Mouse (Mus musculus): ENCODE results near the gene Fmr1nb. TPM values are rescaled to one million over a fixed set of nuclear protein-coding genes. Genes with fewer than 3 reads are reported as not detected.
"Not testable (repeated sequence)": the region's sequence is repeated elsewhere in the genome, so short reads cannot be mapped to it uniquely, and the experiment has no call there.

Gene Fmr1nb
- 1 to 10 TPM in 1 of 2 experiments, under 1 TPM in 1; 0.84 to 1.0 TPM for total RNA-seq (2021)
- long read RNA-seq, experiment 1, partial matches to known transcripts, result 0 of 1 reads
- long read RNA-seq, experiment 1, other reads (novel, unspliced or antisense), result 0 of 1 reads
- long read RNA-seq, experiment 2, result 0 reads

DNA sequence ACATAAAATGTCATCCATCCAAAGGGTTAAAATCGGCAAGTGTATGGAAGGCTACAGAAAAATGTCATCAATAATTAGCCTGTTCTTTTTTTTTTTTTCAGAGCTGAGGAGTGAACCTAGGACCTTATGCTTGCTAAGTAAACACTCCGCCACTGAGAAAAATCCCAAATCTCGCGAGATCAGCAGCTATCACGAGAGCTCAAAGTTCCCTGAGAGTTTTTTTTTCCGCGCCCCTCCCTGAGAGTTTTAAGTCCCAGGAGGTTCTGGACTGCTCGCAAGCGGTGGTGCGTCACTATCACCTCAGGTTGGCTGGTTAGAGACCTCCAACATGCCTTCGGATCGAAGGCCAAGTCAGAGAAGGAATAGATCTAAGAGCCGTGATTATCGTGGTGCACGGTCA, at the start of gene Fmr1nb:
Gene Fmr1nb (plus strand): TSS at position 234 of the 400 bp plus-strand sequence.
- intact Hi-C loops (cut with DNase I), result no loop called here
- no peak for DNase-seq

DNA sequence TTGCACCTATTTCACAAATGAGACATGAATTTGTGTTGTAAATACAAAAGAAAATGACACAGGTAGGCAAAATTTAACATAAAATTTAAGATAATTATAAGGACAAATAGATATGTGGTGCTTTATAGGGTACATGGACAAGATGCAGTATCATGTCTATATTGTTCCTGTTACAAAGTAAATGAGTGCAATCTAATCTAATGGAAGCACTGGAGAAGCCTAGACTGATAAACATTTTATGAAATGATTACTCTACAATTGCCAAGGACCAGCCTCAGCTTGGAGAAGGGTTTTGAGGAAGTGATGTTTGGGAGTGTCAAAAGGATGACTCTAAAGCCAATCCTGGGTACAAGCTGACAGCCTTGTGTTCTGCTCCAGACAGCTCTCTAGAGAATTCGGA, 24.7 kb upstream of the Fmr1nb start:
- no peak for DNase-seq
- intact Hi-C loops (cut with DNase I), result no loop called here

DNA sequence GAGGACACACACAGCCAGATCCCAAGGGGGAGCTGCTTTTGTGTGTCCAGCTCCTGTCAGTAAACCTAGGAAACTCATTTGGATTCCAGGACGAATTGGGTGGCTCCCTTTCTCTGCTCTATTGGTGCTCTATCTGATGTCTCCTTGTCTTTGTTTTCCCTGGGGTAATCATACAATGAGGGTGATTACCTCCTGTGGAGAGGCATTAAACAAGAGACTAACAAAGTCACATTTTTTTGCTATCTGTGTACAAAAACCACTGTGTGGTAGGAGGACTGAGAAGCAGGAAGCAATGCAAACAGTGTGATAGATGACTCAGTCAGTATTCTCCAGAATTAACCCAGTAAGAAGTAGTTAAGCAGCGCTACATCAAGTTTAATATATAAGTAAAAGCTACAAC, 21.6 kb upstream of the Fmr1nb start:
- DNase-seq, result no peak
- intact Hi-C loops (cut with DNase I), result no loop called here

DNA sequence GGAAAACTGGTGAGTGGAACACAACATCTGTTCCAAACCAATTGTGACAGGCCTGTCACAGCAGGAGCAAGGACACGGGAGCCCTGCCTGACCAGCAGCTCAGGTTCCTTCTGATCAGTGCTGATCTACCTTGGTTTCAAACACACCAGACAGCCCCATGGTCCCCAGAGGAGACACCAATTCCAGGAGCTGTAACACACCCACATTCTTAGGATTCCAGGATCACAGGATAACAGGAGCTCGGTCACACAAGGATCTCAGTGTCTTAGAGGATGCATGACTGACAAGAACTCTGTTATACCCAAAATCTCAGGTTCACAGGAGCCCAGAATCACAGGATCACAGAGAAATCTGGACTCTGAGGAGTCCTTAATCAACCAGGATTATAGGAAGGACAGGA, 58.8 kb downstream of the Fmr1nb start:
- intact Hi-C loops (cut with DNase I); DNase-seq: not testable (repeated sequence)

DNA sequence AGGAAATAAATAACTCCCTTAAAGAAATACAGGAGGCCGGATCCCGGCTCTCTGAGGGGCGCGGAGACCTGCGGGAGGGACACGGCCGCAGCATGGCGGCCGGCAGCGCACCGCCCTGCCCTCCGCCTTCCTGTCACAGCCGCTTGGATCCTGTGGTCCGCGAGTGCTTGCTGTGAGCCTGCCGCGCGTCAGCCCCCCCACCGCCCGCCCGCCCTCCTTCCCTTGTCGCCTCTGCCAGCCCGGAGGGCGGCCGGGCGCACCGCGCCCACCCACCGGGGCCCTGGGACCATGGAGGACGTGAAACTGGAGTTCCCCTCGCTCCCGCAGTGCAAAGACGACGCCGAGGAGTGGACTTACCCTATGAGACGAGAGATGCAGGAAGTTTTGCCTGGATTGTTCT, 59.4 kb downstream of the Fmr1nb start, which contains the start of gene Gm14698:
Gene Gm14698 (plus strand): TSS at position 35 of the 400 bp plus-strand sequence.
- DNase-seq, result peak; percentile 0 to 1
- intact Hi-C loops (cut with DNase I), result not testable (repeated sequence)

DNA sequence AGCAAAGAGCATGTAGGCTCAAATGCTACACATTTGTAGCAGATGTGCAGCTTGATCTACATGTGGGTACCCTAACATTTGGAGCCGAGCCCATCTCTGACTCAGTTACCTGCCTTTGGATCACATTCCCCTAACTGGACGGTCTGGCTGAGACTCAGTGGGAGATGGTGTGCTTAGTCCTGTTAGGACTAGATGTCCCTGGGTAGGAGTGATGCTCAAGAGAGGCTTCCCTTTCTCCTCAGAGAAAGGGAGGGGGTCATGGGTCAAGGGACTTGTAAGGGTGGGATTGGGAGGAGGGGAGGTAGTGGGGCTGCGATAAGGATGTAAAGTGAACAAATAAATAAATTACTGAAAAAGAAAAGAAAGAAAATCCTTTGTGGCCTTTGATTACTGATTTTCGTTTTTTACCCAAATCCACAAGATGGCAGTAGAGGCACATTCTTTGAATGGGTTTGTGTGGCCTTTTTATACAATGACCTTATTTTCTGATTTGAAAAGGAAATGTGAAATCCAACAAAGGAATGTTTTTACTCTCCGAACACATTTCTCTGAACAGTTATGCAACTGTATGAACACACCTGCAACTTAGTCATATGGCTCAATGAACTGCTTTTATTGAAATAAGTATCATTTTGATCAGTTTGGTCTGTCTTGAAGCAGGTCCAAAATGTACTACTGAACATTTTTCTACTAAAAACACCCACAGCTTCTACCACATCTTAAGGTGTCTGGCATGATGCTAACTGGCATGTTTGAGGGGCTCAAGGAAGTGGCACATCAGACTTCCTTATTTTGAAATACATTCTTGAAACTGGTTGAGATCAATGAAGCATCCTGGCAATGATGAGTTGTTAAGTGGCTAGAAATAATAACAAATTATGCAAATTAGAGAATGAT, 78.2 kb downstream of the Fmr1nb start:
- intact Hi-C loops (cut with DNase I), result no loop called here

More for the DNA sequence above, 78.2 kb downstream of the Fmr1nb start:
- no peak for DNase-seq

Other genes with a start within 250 kb of the Fmr1nb start
- 10 to 100 TPM; 16.1 to 19.5 TPM for gene Fmr1, start 83.3 kb upstream of the Fmr1nb start, total RNA-seq (2021)
- gene Gm14698, start 59.3 kb downstream of the Fmr1nb start, total RNA-seq (2021), result 1 to 10 TPM in 1 of 2 experiments, not detected in 1; 3.2 TPM
- gene Gm6812, start 131.2 kb downstream of the Fmr1nb start, total RNA-seq (2021), result not detected

Data from heart, postnatal 14 days (tissue).